Mouse (Mus musculus) heart, adult 11 months (tissue): Measurements from ENCODE around the gene Celf5.

Source experiments
- DNase-seq: peaks from one replicate; pipeline ENCODE4 v3.0.0; 2022

Gene Celf5

DNA sequence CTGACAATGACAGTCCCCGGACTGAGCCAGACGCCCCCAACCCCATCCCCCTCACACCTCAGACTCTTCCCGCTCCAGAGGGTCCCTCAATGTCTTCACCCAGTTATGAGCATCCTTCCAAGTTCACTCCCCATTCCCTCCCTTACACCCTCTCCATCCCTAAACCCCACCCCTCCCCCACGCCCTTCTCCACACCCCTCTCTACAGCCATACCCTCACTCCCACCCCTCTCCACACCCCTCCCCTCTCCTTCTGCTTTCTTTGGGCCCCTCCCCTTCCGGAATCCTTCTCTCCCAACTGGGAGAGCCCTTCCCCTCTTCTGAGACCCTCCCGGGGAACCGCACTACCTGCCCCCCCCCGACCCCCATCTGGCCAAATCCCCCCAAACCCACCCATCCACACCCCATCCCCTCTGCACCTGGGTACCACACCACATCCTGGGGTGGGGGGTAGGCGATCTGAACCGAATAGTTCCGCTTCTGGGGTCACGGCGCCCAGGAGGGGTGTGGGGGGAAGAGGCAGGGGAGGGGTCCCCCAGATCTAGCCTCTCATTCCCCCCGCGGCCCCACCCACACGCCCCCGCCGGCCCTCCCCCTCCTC is 10.0 kb downstream of the Celf5 start:
- DNase-seq, result peak; percentile 80

DNA sequence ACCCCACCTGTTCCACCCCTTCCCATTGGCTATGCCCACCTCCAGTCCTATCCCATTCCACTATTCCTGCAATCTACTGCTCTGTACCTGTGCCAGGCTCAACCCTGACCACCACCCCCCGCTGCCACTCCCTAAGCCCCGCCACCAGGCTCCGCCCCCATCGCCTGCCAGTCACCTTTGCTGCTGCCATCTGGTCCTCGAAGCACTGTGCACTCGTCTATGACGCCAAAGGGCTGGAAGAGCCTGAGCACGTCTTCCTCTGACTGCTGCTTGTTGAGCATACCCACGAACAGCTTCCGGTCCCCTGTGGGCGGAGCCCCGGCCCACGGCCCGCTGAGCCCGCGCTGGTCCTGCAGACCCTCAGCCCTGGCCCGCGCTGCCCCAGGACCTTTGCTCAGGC is 12.1 kb downstream of the Celf5 start:
- DNase-seq, result peak; percentile 74

DNA sequence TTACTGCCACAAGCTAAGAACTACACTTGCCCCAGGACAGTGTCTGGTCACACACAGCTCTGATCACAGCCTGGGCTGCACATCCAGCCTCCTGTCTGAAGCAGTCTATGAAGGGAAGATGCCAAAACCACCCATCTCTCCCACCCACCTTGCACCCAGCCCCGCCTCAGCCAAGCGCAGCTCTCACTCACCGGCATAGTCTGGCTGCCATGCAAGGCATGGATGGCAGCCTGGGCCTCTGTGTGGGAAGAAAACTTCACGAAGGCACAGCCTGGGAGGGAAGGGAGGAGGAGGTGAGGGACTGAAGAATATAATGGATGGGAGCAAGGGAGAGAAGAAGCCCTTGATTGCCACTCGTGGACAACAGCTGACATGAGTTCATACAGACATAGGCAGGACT is 13.3 kb downstream of the Celf5 start:
- DNase-seq, result peak; percentile 80

DNA sequence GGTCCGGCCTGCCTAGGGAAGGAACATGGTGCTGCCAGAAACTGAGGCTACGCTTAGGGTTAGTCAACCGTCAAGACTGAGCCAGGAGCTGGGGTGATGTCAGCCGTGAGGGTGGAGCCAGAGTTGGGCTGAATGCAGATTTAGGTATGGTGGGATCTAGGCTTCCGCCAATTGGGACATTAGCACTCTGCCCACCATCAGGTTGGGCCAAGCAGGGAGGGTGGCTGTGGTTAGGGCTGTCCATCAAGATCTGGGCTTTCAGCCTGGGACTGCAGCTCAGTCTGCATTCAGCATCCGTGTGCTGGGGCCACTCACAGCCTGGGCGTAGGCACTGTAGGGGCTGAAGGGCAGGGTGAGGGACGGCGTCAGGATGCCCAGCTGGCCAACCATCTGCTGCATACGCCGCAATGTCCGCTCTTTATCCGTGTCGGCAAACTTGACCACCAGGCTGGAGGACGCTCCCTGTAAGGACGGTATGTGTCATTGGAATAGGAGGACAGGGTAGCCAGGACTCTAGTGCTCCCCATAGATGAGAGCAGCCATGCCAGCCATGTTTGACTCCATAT is 14.8 kb downstream of the Celf5 start:
- peak; percentile 86 for DNase-seq

DNA sequence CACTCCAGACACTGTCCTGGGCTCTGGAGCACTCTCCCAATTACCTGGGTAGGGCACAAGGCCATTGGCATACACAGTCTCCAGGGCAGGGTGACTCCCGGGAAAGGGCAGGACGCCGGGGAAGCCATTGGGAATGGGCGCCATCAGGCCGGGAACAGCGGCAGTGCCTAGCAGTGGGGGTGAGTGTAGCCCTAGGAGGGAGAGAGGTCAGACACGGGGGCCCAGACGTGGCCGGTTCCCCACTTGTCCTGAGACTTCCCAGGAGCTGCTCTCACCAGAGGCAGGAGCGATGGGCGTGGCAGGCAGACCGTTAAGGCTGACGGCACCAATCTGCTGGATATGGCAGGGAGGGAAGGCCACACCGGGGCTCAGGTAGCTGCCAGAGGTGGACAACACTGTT is 15.6 kb downstream of the Celf5 start:
- peak; percentile 88 for DNase-seq

DNA sequence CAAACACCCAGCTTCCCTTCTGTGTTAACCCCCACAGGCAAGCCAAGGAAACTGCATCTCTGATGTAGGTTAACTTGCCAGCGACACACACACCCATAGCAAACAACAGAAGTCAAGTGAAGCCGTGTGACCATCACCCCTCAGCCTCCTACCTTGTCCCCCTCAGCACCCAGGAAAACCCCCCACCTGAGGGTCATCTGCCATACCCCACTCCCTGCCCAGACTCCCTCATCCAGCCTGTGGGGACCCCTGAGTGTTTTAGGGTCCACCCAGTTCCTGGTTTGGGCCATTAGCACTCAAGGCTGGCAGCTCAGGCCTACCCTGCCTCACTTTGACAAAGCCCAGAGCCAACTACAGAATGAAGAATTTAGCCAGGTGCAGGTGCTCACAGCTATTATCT is 16.4 kb downstream of the Celf5 start:
- peak; percentile 92 for DNase-seq

DNA sequence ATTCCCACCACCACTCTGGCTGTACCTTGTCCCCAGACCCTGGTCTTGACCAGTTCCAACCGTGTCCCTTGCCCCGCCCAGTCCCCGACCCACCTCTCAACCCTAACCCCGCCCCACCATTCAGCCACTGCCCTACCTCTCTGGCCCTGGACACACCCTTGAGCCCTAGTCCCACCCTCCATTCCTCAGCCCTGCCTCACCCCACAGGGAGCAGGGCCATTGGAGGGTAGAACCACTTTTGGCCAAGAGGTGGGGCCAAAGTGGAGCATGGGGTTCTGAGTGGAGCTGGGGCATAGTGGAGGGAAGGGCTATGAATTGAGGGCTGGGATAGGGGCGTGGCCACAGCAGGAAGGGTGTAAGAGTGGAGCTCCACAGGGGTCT is 17.3 kb downstream of the Celf5 start:
- DNase-seq, result peak; percentile 84

DNA sequence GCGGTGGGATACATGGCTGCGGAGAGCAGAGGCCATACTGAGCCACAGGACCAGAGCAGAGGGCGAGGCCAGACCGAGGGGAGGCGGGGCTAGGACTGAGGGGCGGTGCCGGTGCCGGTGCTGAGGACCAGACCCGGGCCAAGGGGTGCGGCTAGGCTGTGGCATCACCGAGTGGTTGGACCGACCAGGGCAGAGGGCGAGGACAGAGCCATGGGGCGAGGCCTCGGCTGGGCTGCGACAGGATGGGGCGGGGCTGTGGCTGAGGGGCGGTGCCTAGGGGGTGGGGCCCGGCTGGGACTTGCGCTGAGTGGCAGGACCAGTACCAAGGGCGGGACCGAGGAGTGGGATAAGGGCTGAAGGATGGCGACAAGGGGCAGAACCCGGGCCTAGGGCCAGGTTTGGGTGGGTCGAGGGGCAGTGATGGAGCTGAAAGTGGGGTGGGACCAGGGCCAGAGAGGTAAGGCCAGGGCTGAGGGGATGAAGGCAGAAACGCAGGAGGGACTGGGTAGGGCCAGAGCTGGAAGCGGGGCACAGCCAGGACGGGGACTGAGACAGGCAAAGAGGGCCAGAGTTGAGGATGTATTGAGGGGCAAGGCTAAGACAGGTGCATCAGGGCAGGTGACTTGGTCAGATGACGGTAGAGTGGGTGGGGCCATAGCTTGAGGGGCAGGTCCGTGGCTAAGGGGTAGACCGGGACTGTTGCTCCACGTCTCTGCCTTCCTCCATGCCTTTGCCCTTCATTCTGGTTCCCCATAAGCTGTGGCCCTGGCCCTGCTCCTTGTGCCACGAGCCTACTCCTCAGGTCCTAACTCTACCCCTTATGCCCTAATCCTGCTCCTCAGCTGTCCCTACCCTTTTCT is 17.9 kb downstream of the Celf5 start:
- peak; percentile 94 for DNase-seq

DNA sequence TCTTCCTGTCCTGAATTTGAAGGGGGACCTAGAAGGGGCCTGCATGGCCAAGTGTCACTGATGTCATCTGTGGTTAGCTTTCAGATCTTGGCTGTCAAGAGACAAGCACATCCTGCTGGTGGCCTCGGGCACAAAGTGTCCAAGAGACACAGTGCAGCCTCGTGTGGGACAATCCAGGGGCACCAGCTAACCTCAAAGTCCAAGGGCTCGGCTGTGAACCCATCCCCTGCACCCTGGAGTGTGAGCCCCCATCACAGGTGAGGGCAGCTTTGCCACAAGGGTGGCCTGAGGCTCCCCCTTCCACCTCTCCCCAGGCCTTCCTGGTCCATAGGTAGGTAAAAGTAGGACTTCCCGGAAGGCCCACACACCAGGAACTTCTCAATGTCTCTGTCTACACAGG is 19.0 kb downstream of the Celf5 start:
- DNase-seq, result peak; percentile 87

DNA sequence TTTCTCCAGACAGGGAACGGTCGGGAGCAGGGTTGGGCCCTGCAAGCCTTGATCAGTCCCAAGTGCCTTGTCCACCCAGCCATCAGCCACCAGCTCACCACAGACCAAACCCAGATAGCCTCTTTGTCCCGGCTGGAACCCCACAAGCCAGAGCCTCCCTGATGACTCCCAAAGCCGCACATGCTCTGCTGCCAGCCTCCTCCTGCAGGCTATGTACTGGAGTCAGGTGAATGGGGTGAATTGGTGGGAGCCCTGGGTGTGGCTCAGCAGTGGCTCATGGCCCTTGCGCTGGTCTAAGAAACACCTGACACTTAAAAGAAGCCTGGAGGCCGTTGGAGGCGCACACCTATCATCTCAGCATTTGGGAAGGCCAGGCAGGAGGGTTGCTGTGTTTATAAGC is 19.6 kb downstream of the Celf5 start:
- DNase-seq, result peak; percentile 84

DNA sequence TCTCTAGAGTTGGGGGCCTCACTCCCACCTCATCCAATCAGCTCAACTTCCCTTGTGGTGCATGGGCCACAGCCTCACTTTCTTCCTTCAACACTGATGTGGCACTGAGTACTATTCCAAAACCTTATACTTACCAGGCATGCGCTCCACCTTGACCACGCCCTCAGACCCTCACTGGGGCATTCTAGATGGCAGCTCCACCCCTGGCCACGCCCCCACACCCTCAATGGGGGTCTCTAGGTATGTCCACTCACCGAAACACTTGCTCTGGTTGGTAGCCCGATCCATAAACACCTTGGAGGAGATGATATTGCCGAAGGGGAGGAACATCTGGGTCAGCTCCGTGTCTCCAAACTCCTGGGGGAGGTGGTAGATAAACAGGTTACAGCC is 20.1 kb downstream of the Celf5 start:
- DNase-seq, result peak; percentile 89

DNA sequence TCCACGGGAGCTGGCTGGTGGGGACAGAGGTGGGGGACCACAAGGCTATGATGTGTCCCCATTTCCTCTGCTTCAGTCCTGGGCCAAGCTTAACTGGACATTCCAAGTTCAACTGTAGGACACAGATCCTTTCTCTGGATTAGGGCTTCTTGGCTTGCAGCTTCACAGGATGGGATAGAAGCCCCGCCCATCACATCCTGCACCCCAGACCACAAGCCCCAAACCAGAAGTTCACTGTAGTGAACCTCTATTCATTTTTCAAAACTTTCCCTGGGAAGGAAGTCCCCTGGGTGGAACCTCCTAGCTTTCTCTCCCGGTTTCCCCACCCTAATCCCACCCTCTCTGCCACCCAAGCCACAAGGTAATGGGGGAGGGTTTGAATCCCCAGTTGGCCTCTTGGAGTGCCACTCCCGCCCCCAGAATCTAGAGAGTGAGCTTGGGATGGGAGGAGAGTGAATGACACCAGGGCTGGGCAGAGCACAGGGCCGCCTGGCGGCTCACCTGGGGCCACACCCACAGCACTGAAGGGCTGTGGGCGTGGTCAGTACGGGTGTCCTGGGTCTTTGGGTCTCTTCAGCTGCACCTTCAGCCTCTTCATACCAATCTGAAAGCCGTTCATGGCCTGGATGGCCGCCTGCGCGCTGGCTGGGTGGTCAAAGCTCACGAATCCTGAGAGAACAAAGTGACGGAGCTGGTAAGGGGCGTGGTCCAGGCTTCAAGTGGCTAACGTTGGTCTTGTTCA is 20.7 kb downstream of the Celf5 start:
- DNase-seq, result peak; percentile 89

DNA sequence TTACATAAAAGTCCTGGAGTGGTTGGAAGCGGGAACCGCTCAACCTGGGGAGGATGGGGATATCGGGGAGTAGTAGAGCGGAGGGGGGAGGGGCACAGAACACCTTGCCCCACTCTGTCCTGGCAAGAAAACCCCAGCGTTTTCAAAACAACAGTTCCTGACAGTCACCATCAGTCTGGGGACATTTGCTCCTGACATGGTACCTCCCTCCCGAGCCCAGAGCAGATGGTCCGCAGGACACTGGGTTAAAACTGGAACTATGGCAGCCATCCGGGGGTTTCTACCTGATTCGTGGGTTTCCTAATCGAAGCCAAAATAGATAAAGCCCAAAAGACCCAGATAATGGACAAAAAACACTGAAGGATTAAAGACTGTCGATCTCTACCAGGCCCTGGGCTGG is 21.6 kb downstream of the Celf5 start:
- DNase-seq, result peak; percentile 75

DNA sequence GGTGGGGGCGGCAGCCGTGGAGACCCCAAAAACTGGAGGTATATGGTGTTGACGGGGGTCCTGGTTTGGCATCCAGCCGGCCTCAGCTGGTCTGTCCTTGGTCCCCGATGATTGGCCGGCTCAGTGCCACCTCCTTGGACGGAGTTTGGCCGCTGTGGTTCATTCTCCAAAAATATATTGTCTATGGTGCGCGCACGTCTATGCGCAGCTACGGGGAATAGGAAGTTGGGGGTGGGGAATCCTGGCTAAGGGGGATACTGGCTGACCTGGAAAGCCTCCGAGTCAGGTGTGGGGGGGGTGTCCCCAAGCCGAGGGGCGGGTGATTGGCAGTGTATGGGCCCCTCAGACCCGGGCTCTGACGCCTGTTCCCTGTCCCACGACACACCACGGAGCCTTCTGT is 22.0 kb downstream of the Celf5 start:
- peak; percentile 86 for DNase-seq

DNA sequence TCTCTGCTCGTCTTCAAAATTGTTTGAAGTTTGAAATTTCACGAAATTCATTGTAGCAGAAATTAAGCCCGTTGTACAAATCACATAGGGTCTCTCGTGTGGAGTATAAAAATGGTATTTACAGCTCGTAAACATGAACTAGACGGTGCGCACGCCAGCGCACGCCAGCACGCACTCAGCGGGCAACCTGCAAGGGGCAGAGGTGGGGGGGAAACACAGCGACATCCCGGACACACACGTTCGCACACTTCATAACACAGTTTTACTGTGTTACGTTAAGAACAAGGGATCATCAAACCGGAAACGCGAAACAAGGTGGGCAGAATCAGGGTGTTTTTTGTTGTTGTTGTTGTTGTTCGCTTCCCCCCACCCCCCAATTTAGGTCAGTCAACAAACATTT is 23.1 kb downstream of the Celf5 start:
- peak; percentile 76 for DNase-seq

DNA sequence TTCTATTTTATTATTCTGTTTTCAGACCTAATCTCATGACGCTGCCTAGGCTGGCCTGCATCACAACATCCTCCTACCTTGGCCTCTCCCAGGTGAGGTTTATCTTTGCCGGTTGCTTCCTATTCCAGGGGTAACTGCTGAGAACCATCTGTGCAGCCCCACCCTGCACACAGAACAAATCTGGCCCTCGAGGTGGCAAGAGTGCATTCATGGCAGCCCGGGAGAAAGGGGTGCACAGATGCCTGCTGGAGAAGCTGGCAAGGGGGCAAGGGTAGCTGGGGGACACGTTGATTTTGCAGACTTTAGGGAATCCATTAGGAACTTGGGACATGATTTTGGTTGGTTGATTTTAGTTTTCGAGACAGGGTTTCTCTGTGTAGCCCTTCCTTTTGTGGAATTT is 24.2 kb downstream of the Celf5 start:
- no peak for DNase-seq

DNA sequence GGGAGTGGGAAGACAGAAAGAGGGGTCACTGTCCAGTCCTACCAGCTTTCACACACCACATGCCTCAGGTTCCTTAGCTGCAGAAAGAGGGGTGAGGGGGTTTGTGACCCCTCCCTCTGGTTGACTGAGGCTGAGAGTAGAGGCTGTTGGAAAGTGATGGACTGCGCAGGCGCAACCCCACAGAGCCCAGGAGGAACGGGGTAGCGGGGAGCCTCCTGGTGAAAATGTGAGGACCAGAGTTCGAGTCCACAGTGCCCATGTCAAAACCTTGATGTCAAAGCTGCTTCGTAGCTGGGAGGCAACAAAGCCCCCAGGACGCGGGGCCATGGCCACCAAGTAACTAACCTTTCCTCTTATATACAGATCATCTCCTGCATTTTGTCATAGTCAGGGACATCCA is 24.9 kb downstream of the Celf5 start:
- no peak for DNase-seq

DNA sequence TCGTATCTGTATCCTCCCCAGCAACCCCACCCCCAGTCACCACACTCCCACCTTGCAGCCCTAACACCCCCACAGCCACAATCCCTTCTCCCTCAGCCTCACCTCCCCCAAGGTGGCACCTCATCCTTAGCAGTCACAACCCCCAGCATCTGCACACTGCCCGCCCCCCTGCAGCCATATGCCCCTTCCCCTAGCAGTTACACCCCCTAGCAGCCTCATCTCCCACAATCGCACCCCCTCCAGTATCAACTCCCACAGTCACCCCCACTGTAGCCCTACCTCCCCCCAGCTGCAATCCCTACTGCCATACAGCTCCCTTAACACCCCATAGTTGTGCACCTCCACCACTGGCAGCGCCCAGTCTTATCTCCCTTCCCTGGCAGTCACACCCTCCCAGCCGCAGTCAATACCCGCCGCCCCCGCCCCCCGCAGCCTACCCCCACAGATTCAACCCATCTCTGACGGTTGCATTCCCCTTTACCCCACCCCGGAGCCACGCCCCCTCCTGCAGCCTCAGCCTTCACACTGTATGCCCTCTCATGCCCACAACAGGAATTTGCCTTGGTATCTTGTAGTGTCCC is 25.4 kb downstream of the Celf5 start:
- DNase-seq, result peak; percentile 80

DNA sequence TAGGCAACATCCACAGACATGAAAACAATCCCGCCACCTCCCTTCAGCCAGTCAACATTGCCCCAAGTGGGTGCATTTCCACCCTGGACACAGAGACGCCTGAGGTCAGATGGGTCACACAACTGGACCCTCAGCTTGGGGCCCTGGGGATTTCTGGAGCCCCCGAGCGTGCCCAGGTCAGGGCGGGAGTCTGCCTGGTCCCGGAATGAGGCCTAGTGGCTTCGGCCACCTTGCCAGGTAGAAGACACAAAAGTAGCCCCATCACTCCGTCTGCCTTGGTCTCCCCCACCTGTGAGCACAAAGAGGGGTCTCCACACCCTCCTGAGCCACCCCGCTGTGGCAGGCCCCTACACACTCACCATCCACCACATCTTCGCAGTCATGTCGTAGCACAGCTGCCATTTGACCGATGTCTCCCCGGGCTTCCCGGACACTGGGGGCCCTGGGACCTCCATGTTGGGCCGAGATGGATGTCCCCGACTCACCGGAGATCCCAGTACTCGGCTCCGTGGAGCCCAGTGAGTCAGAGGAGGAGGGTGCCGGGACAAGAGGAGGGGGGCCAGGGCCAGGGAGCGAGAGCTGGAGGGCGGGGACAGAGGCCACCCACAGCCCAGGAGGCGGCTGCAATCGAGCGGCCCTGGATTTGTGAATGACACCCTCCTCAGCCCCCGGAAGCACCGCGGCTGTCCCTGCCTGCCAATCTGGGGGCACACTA is 27.2 kb downstream of the Celf5 start, which contains the start of gene Nfic:
TSS of gene Nfic (minus strand) at position 455 of the 715 bp plus-strand sequence.
- peak; percentile 88 for DNase-seq

DNA sequence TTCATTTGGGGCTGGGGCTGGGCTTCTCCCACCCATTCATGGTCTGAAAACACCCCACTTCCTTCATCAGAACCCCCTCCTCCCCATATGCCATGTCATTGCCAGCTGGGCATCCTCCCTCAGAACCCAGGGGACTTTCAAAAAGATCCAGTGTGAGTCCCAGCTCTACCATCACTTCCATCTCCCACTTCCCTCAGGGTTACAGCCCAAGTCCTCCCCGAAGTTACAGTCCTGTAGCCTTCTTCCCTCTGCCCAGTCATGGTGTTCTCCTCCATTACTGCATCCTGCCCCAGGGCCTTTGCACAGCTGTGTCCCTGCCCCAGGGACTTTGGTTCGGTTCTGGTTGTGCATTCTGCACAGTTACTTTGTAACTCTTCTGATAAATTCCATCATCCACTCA is 28.4 kb downstream of the Celf5 start:
- DNase-seq, result peak; percentile 75

DNA sequence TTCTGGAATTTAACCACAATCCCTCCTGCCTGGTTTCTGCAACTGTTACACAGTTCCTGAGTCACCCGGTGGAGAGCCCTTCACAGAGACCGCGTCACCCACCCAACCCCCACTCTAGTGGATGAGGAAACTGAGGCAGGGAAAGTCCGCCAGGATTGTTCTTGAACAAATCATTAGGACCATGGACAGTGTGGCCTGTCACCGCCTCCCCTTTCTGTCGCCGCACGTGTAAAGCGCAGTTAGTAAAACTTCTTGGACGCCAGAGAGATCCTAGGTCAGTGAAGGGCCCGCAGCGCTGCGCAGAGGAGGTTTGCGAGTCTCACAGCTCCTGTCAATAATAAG is 29.6 kb downstream of the Celf5 start:
- DNase-seq, result peak; percentile 86

DNA sequence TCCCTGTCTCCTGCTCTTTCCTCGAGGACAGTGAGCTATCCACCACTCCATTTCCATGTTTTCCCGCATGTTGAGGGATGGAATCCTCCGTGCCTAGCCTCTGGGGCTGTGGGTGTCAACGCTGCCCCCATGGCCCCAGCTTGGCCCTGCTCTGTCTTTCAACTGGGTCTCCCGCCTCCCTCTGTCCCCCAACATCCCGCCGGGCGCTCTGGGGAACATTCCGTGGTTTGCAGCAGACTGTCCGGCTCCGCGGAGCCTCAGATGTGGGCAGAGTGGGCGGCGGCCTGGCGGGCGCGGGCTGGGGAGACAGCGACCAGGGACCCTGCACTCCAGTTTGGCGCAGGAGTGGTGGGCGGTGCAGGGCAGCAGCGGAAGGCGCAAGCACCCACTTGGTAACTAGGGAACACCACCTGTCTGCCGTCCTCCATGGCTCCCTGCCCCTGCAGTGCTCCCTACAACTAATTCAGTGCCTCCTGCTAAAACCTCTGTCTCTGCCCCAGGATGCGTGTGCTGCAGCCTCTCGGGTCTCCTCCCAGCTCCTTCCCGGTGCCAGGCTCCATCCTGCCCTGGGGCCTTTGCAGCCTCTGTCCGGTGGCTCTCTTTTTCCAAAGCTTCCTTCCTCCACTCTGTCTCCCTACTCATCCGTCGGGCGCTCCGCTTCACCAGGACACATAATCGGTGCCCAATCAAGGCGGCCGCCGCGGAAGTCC is 30.1 kb downstream of the Celf5 start:
- DNase-seq, result peak; percentile 79
